Mouse (Mus musculus) testis, adult 2 months (tissue): ENCODE data around the gene Fblim1.

ENCODE experiments used
- CTCF ChIP-seq: fragments of 200-500 bp; IDR thresholded peaks from 2 replicates; pipeline ENCODE4 v1.5.1; 2012; ENCODE audit warnings: low read depth, mild to moderate bottlenecking, inconsistent platforms, low read length, moderate library complexity; ENCODE audit not compliant: control insufficient read depth, insufficient read depth, insufficient replicate concordance
- POLR2A ChIP-seq: fragments of 200-500 bp; IDR thresholded peaks from 2 replicates; pipeline ENCODE4 v1.6.1; 2012; ENCODE audit warnings: low read depth, mild to moderate bottlenecking, inconsistent platforms, low read length, moderate library complexity; ENCODE audit not compliant: control insufficient read depth

GRCm38 (mm10) chr4:141541851-141542250, 64.0 kb downstream of the Fblim1 start:
- TF ChIP-seq CTCF, result no peak
- no peak for TF ChIP-seq POLR2A
